Mouse (Mus musculus): ENCODE results near the gene Fhad1. TPM values are rescaled to one million over a fixed set of nuclear protein-coding genes. Genes with fewer than 3 reads are reported as not detected.

Fhad1 gene
- polyA plus RNA-seq, 1 experiment from 2014 or later, result 1.2 TPM

- H3K4me1 ChIP-seq (replicated peaks; ENCODE audit: control insufficient read depth, insufficient read depth, low read length), result 0 out of 2 replicates have a peak, but pooled peaks cover 10% of the 10 kb centered on the region
- ATAC-seq, result no peak
- H3K4me2 ChIP-seq (replicated peaks; ENCODE audit: low read depth), result no peak overlapping the region
- no peaks in the 10 kb centered on the region for H3K9me3 ChIP-seq (ENCODE audit: control insufficient read depth)
- no peak for TF ChIP-seq CTCF (IDR thresholded peaks at IDR 0.05; ENCODE audit: low read depth)
- no peak overlapping the region for H3K27ac ChIP-seq (ENCODE audit: low read depth, low read length)
- H3K4me3 ChIP-seq (ENCODE audit: low read depth, low read length), result no peak overlapping the region
- WGBS, result 79% methylated on average over 13 of the region's 13 CpGs
- 0 out of 2 replicates have a peak, but pooled peaks cover 4% of the 10 kb centered on the region for H3K36me3 ChIP-seq (ENCODE audit: control insufficient read depth, insufficient read depth)
- no peaks in the 10 kb centered on the region for H3K27me3 ChIP-seq (replicated peaks; ENCODE audit: control insufficient read depth, insufficient read depth, low read length)
- no peak overlapping the region for H3K9ac ChIP-seq (ENCODE audit: low read depth, low read length)
Measured at GRCm38 (mm10) chr4:142059113-142059840, 44.4 kb upstream of the Fhad1 start.

- WGBS, result 84% methylated on average over 22 of the region's 22 CpGs
- H3K4me3 ChIP-seq (ENCODE audit: low read depth, low read length), result no peak overlapping the region
- no peak overlapping the region for H3K9ac ChIP-seq (ENCODE audit: low read depth, low read length)
- H3K9me3 ChIP-seq (ENCODE audit: control insufficient read depth), result no peaks in the 10 kb centered on the region
- H3K4me1 ChIP-seq (replicated peaks; ENCODE audit: control insufficient read depth, insufficient read depth, low read length), result peaks cover 16% of the 10 kb centered on the region; the same call in 1 of the 2 replicates
- no peak overlapping the region for H3K27ac ChIP-seq (ENCODE audit: low read depth, low read length)
- TF ChIP-seq CTCF (IDR thresholded peaks at IDR 0.05; ENCODE audit: low read depth), result no peak
- no peak for ATAC-seq
- no peak overlapping the region for H3K4me2 ChIP-seq (replicated peaks; ENCODE audit: low read depth)
- H3K27me3 ChIP-seq (replicated peaks; ENCODE audit: control insufficient read depth, insufficient read depth, low read length), result no peaks in the 10 kb centered on the region
- 0 out of 2 replicates have a peak, but pooled peaks cover 4% of the 10 kb centered on the region for H3K36me3 ChIP-seq (ENCODE audit: control insufficient read depth, insufficient read depth)
Measured at GRCm38 (mm10) chr4:142057529-142058216, 42.8 kb upstream of the Fhad1 start.

- H3K27ac ChIP-seq (ENCODE audit: low read depth, low read length), result no peak overlapping the region
- no peak overlapping the region for H3K4me3 ChIP-seq (ENCODE audit: low read depth, low read length)
- ATAC-seq, result no peak
- TF ChIP-seq CTCF (IDR thresholded peaks at IDR 0.05; ENCODE audit: low read depth), result no peak
- no peak overlapping the region for H3K4me2 ChIP-seq (replicated peaks; ENCODE audit: low read depth)
- no peak overlapping the region for H3K9ac ChIP-seq (ENCODE audit: low read depth, low read length)
- H3K4me1 ChIP-seq (replicated peaks; ENCODE audit: control insufficient read depth, insufficient read depth, low read length), result peaks cover 14% of the 10 kb centered on the region; the same call in 1 of the 2 replicates
- no peaks in the 10 kb centered on the region for H3K27me3 ChIP-seq (replicated peaks; ENCODE audit: control insufficient read depth, insufficient read depth, low read length)
- 0 out of 2 replicates have a peak, but pooled peaks cover 4% of the 10 kb centered on the region for H3K36me3 ChIP-seq (ENCODE audit: control insufficient read depth, insufficient read depth)
- WGBS, result 80% methylated on average over 8 of the region's 8 CpGs
- no peaks in the 10 kb centered on the region for H3K9me3 ChIP-seq (ENCODE audit: control insufficient read depth)
Measured at GRCm38 (mm10) chr4:142055600-142055999, 40.7 kb upstream of the Fhad1 start.

- H3K27ac ChIP-seq (ENCODE audit: low read depth, low read length), result peak overlapping the region; percentile 90; the same call in 1 of the 2 replicates
- WGBS, result 75% methylated on average over 11 of the region's 11 CpGs
Measured at GRCm38 (mm10) chr4:142054580-142054979, 39.7 kb upstream of the Fhad1 start.

GRCm38 (mm10) chr4:142053661-142054448 is 39.0 kb upstream of the Fhad1 start:
- peak overlapping the region; percentile 90 for H3K27ac ChIP-seq (ENCODE audit: low read depth, low read length)
- no peak for ATAC-seq
- H3K4me3 ChIP-seq (ENCODE audit: low read depth, low read length), result no peak overlapping the region
- no peaks in the 10 kb centered on the region for H3K27me3 ChIP-seq (replicated peaks; ENCODE audit: control insufficient read depth, insufficient read depth, low read length)
- no peak overlapping the region for H3K9ac ChIP-seq (ENCODE audit: low read depth, low read length)
- H3K4me2 ChIP-seq (replicated peaks; ENCODE audit: low read depth), result no peak overlapping the region
- H3K4me1 ChIP-seq (replicated peaks; ENCODE audit: control insufficient read depth, insufficient read depth, low read length), result peaks cover 21% of the 10 kb centered on the region
- 35% methylated on average over 9 of the region's 9 CpGs for WGBS
- TF ChIP-seq CTCF (IDR thresholded peaks at IDR 0.05; ENCODE audit: low read depth), result no peak
- no peaks in the 10 kb centered on the region for H3K36me3 ChIP-seq (ENCODE audit: control insufficient read depth, insufficient read depth)
- H3K9me3 ChIP-seq (ENCODE audit: control insufficient read depth), result no peaks in the 10 kb centered on the region

More at GRCm38 (mm10) chr4:142054580-142054979, 39.7 kb upstream of the Fhad1 start:
- peaks cover 13% of the 10 kb centered on the region for H3K4me1 ChIP-seq (replicated peaks; ENCODE audit: control insufficient read depth, insufficient read depth, low read length)
- H3K4me3 ChIP-seq (ENCODE audit: low read depth, low read length), result no peak overlapping the region
- no peak for ATAC-seq
- TF ChIP-seq CTCF (IDR thresholded peaks at IDR 0.05; ENCODE audit: low read depth), result no peak
- no peak overlapping the region for H3K9ac ChIP-seq (ENCODE audit: low read depth, low read length)
- no peaks in the 10 kb centered on the region for H3K27me3 ChIP-seq (replicated peaks; ENCODE audit: control insufficient read depth, insufficient read depth, low read length)
- H3K36me3 ChIP-seq (ENCODE audit: control insufficient read depth, insufficient read depth), result no peaks in the 10 kb centered on the region
- no peaks in the 10 kb centered on the region for H3K9me3 ChIP-seq (ENCODE audit: control insufficient read depth)
- no peak overlapping the region for H3K4me2 ChIP-seq (replicated peaks; ENCODE audit: low read depth)

- Histone ChIP-seq H3K9me3 (ENCODE audit: control insufficient read depth) (no peaks in the 10 kb centered on the region), H3K9ac (ENCODE audit: low read depth, low read length) (no peak overlapping the region), H3K27ac (ENCODE audit: low read depth, low read length) (peak overlapping the region; percentile 90), H3K4me3 (ENCODE audit: low read depth, low read length) (no peak overlapping the region), H3K4me1 (replicated peaks; ENCODE audit: control insufficient read depth, insufficient read depth, low read length) (peaks cover 21% of the 10 kb centered on the region), H3K36me3 (ENCODE audit: control insufficient read depth, insufficient read depth) (no peaks in the 10 kb centered on the region), H3K27me3 (replicated peaks; ENCODE audit: control insufficient read depth, insufficient read depth, low read length) (no peaks in the 10 kb centered on the region), H3K4me2 (replicated peaks; ENCODE audit: low read depth) (no peak overlapping the region)
- WGBS, result 34% methylated on average over 4 of the region's 4 CpGs
- no peak for TF ChIP-seq CTCF (IDR thresholded peaks at IDR 0.05; ENCODE audit: low read depth)
- peak; percentile 22; the same call in 1 of the 2 replicates for ATAC-seq
Measured at GRCm38 (mm10) chr4:142053261-142053660, 38.4 kb upstream of the Fhad1 start.

All from intestine, postnatal 0 days (tissue).